Mouse (Mus musculus) CD4-positive helper T cell, adult 2 months (primary cell): ENCODE data around the gene Epas1.

Source experiments
- DNase-seq: peaks from one replicate; pipeline ENCODE4 v3.0.0-alpha.2; 2012; ENCODE audit warnings: low read depth, missing footprints, low spot score

Gene Epas1

DNA sequence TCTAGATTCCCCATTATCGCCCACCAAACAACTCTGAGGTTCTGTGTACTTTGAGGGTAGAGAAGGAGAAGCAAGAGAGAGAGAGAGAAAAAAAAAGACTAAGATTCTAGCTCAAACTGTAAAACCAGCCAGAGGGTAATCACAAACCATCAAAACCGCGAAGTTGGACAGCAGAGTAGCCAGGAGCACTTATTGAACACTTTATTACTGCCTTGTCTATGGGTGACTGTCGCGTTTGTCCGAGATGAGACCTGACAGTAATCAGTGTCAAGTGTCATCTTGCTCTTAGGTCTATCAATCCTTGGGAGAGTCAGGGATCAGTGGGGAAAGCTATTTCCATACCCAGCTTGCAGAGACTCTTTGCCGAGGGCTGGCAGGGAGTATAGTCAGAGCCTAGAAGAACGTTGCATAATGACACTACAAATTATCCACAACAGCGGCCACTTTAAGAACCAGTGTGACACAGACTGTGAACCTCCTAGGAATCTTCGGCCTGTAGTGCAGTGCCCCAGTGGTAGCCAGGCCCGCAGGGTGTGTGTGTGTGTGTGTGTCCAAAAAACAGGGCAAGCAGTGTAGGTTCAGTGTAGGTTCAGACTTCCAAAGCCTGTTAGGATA is 2.2 kb downstream of the Epas1 start:
- no peak for DNase-seq

DNA sequence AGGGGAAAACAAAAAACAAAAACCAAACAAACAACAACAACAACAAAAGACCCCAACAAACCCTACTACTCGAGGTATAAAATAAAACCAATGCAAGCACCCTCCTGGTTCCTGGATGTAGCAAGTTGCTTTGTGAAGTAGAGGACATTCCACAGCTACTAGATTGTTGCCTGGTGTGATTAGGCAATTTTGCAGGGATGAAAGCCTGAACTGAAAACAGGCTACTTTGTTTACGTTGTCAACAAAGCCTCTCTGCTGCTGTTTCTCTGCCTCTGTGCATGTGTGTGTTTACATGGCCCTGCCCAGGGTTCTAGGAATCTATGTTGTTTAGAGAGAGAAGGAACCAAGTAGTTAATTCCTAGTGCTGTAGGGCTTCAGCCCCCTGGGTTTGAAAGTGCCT is 4.1 kb downstream of the Epas1 start:
- no peak for DNase-seq

DNA sequence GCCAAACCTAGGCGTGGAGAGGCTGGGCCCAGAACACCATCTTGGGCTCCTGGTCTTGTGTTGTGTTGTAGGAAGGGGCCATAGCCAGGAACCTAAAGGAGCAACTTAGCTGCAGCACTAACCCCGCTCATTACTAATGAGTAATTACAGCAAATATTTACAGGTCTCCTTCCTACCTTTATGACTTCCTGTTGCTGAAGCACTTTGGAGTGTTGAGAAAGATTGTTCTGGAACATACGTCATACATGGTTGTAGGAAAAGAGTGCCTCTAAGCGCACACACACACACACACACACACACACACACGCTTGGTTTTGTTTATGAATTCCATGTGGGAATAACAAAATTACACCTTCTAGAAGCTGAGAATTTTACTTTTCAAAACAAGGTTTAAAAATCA is 8.4 kb downstream of the Epas1 start:
- no peak for DNase-seq

DNA sequence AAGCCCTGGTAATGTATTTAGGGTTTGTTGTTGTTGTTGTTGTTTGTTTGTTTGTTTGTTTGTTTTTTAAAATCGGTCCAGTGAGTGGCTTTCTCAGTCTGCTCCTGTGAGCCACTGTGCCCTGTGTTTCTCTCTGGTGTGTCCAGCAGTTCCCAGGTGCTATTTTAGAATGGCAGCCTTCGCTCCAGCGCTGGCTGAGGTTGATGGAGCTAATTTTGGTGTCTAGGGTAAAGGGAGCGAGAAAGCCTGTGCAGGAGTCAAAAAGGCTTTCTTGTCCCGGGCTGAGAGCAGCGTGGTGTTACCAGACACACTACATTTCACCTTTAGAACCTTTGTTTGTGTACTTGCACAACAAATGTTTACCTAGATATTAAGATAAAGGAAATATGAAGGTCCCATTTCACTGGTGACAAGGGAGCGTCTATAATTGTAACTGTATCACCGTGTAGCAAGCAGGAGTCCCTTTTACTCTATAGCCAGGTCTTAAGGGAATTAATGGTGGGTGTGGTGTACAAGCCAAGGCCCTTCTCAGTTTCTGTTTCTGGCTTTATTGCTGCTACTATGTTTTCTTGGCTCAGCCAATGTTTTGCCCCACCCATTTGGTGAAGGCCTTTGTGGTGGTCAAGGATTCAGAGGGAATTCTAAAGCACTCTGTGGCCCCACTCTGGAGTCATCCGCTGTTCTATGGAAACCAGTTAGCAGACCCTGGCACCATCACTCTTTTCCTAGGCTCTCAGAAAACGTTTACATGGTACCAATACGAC is 9.2 kb downstream of the Epas1 start:
- DNase-seq, result no peak

DNA sequence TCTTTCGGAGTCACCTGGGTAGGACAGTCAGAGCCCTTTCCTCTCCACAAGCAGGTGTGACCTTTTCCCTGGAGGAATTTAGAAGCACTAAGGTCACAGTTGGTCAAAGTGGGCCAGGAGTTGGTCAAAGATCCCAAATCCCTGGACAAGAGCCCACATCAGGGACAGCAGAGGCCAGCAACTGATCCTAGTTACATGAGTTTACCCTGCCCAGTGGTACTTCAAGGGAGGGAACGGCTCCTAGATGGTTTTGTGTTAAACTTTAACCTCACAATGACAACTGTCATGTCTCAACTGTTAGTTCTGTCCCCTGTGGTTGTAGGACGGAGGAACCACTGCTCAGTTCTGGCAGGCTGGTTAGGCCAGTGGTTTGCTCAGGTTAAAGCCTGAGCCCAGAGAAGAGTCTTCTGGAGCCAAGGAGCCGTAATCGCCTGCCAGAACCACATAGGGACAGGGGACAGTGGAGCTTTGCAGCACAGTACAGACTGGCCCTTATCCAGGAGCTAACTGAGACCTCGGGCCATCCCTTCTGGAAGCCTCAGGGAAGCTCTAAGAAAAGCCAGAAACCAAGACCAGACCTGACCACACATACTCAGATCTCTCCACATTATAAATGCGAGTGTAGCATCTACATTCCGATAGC is 12.4 kb downstream of the Epas1 start:
- no peak for DNase-seq

DNA sequence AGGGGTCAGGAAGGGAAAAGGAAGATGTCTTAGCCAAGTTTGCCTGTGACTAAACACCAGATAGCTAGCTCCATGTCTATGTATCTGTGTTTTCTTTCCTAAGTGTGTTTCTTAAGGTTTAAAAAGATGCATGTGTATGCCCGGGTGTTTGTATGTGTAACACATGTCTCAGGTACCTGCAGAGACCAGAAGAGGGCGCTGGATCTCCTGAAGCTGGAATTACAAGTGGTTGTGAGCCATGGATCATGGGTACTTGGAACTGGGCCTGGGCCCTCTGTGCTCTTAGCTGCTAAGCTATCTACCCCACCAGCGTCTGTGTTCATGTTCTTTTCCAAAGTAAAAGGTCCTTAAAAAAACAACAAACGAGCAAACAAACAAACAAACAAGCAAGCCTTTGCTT is 12.9 kb downstream of the Epas1 start:
- no peak for DNase-seq

DNA sequence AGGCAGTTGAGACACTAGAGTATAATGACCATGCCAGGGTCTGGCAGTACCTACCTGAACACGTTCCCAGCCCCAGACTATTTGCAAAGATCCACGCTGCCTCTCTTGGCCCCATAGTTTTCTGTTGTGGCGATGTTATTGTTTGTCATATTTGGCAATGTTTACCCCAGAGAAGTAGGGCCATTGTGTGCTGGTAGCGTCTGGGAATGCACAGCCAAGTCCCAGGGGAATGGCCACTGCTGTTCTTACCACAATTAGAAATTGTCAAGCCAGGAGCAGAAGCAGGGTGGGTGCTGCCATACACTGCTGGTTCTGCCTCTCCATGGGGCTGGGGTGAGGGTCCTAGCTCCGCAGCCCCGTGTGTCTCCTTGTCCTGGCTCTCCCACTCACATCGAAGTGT is 15.1 kb downstream of the Epas1 start:
- DNase-seq, result no peak

DNA sequence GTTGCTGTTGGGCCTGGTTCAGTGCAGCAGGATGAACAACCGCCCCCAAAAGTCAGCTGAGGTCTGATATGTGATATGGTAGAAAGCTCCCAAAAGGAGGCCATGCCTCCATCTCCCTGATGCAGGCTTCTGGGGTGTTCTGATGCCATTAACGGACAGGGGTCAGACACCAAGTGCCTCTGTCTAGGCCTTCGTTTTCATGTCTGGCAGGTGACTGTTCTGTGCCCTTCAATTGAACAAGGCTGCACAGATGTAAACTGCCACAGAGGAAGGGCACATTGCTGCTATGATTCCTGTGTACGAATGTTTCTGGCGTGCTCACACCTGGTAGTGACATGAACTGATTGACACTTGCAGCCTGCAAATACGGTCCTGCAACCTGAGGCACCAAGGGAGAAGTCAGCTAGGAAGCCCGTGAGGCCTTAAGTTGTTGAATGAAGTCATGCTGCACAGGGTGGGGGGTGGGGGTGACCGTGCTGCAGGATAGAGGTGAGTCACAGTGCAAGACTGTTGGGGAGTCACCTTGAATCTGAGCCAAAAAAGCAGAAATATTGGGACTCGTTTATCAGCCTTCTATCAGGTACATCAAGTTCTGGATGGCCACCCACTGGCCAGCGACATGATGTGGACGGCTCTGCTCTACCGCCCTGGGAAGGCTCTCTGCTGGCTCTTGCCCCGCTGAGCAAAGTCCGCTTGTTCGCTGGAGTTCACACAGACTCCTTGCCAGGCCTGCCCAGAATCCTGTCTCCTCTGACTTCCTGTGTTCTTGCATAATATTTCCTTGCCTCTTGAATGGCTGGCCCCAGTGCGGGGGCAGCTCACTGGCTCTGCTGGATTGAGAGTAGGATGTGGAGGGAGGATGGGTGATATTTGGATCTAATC is 16.1 kb downstream of the Epas1 start:
- no peak for DNase-seq

DNA sequence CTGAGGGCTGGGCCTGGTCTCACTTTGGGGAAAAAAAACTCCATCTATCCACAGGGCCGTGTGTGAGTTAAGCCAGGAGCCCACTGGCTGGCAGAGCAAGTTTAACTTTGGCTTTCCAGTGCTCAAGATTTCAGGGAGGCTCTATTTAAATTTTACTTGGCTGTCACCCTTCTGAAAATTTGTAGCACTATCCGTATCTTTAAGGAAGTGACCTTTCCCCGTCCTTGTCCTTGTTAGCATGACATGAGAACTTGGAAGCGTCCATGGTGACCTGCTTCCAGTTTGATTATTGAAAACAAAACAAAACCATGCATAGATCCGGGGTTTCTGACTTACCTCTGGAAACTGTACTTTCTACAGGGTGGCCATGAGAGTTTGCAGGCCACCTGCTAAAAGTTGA is 17.3 kb downstream of the Epas1 start:
- DNase-seq, result no peak

DNA sequence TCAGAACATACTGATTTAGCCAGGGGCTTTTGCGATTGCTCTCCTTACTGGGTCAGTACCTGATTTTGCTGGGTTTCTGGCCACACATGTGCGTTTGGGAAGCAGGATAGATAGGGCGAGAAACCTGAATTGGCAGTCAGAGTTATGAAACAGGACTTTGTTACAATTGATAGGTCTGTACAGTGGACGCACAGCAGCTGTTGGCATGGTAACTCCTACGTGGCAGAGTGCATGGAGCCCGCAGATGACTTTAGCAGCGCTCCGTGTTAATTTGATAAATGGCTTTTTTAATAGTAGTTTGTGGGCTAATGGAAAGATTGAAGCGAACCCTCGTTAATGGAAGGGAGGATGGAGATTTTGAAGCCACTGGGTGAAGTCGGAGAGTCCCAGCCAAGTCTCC is 18.5 kb downstream of the Epas1 start:
- DNase-seq, result no peak

DNA sequence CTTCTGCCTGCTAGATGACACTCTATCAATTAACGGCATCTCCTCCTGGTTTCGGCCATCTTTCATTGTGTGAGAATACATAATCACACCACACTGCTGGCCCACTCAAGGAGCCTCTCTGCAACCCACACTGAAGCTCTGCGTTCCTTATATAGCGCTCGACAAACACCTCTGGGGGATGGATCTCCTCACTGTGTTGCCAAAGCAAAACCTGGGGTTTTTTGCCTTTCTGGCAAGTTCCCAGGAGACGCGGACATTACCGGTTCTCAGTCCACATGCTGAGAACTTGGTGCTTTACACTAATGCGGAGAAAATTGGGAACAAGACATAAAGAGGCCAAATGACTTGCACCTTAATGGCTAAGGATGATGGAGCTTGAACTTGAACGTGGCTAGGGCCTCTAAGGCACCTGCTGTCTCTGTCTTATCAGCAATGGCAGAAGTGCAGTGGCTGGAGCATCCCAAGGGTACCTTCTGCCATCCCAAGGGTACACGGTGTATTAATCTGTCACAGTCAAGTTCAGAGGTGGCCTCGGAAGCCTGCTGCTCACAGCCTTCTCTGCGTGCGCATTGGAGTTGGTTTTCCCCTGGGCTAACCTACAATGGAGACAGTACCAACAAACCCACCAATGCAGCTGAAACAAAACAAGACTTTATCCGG is 19.6 kb downstream of the Epas1 start:
- DNase-seq, result no peak

DNA sequence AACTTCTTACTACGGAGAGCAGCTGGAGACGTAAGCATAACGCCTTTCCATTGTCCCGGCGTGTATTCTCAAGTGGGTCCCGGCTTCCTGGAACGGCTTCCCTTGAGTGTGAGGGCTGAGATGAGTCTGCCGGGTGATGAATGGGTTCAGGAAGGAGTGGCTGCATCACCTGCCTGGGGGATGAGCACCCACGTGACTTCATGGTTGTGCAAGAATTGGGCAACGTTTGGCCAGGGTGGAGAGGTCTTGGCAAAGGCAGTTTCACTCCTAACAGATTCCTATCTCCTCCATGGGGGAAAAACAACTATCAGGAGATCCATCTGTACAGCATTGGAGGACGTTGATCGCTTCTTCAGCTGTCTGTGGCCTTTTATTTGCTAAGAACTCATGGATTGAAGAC is 23.0 kb downstream of the Epas1 start:
- no peak for DNase-seq

DNA sequence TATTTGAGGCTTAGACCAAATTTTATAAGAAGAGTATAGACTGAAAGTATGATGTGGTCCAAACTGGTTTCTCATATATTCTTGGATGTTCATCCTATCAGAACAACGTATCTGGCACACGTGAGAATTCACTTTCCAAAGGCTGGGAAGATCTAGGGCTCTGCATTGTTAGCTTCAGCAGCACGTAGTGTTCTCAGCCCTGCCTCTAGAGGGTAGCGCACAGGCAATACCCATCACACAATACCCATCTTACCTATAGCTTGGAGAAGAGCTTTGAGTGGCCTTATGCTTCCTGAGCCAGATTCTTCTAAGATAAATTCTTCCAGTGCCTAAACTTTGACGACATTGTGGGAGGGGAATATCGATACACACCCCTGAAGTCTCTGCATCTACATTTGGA is 24.6 kb downstream of the Epas1 start:
- no peak for DNase-seq

DNA sequence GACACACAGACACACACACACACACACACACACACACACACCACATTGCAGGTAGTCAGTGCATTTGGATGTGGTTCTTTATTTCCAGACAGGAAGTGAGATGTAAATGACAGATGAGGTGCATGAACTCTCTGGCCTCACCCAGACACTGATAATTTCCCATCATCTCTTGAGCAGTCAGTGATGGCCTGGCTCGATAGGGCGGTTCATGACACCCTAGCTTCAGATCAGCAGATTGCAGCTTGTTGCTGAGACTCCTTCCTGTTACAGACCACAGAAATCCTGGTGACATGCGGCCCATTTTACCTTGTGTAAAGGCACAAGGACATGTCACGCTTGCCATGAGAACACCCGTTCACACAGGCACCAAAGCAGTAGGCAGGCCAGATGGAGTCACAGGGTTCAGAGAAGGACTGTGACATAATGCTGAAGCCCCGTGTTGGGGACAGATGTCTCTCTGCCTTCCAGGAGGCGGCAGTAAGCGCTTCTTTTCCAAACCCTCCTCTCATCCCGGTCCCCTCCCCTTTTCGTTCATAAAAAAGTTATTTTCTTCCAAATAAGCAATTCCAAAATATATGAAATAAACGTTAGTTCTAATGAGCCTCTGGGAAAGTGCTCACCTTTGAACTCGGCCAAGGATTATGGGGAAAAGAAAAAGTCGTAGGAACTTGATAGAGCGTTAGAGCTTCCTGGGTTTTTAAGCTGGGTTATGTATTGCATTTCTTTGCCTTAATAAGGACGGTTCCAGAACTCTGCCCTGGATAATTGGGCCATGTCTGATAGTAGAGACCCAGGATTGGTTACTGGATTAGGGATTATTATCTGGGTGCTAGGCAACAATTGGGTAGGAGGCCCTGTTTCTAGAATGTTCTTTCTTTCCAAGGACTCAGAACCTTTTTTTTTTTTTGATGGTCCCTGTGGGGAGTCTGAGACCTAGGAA is 26.0 kb downstream of the Epas1 start:
- peak; percentile 87 for DNase-seq

DNA sequence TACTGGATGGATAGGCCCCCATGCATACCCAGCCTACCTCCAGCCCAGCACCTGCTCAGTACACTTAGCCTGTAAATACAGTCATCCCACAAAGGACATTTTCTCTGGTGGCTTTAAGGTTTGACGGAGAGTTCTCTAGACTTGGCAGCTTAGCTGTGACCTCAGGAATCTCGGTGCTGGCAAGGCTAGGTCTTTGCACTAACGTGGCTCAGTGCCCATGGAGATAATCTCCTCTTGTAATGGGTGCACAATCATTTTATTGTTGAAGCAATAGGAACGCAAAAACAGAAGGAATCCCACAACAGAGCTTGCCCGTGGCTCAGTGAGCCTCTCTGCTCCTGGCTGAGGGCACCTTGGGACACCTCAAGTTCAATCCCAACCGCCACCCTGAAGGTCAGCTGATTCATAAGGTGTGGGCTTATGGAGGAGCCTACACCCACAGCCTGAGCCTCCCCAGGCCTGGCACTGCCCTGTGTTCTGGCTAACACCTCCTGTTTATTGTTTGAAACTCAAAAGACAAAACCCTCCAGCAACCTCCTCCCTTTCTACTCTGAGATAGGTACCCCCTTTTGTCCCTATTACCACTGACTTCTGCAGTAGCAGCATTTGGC is 27.3 kb downstream of the Epas1 start:
- DNase-seq, result no peak

DNA sequence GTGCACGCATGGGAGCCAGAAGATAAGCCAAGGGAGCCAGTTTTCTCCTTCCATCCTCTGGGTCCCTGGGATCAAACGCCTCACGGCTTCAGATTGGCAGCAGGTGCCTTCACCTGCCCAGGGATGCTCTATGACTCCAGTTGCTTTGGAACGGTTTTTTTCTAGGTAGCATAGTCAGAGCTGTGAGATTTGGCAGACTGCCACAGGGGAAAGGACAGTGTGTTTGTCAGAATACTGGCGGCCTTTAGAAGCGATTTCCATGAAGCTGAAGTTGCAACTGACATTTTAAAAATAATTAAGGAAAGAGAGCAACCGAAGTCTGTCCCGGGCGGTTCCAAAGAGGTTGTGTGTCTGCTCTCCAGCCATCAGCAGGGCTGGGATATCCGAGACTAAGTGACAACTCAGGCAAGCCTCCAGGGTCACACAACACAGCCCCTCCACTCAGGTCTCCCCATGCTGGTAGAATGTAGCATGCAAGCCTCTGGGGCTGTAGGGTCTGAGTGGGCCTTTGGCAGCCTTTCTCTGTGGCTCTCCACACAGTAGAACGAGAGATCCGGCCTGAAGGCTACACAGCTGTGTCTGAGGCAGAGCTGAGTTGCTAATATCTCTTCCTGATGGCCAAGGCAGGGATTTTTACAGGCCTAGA is 28.4 kb downstream of the Epas1 start:
- DNase-seq, result no peak

DNA sequence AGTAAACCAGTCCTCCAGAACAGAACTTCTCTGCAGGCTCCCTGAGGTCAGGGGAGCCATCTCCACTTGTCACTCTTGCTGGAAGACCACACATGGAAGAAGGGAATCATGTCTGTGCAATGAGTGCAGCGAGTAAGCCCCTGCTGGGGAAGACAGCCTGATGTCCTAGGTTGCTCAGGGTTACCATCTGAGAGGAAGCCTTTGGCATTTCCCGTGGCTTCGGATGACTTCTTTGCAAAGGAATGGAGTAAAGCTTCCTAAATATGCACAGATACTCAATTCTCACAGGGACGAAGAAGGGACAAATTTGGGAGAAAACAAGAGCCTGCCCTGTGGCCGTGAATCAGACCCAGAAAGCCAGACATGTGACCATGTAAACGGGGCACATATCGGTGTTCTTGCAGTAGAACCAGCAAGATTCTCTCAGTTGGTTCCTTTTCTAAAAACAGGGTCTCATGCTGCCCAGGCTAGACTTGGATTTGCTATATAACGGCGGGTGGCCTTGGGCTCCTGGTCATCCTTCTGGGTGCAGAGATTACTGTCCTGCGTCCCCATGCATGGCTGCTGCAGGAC is 31.0 kb downstream of the Epas1 start:
- no peak for DNase-seq

DNA sequence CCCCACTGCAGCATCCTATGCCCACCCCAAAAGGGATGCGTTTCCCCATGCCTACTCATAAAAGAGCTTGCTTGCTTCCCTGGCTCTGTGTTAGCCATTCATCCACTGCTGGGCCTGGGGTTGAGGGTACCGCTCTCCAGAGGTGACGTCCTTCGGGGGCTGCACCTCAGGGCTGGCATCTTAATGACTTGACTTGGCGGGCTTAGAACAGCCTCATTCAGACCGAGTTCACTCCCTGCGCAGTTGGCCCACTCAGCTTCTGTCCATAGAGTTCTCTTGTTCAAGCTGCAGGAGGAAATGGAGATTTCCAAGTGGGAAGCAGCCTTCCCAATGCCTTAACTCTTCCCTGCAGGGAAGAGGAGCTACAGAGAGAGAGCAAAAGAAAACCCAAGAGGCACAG is 32.1 kb downstream of the Epas1 start:
- DNase-seq, result no peak

DNA sequence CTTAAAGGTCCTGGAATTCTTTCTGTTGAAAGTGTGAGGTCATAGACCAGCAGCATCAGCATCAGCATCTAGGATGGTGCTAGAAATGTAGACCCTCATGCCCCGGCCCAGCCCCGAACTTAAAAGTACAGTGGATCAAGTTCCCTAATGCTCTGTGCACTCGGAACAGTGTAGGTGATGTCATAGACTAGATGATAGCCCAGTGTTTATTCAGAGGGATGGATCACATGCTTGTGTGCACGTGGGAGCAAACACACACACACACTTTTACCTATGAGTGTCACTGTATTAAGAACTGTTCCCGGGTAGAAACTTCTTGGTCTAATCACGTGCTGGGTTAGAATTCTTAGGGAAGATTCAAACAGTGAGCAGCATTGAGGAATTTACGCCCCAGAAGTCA is 33.0 kb downstream of the Epas1 start:
- no peak for DNase-seq
